Mouse (Mus musculus) MEL (cell line): ENCODE results near the gene Acvr1c. TPM values are rescaled to one million over a fixed set of nuclear protein-coding genes. Genes with fewer than 3 reads are reported as not detected.

ENCODE experiments used
- DNase-seq: peaks from one replicate; pipeline ENCODE4 v3.0.0; 2011; ENCODE audit warnings: low read depth, low spot score
- H3K27ac ChIP-seq: 2 replicates; pipeline ENCODE4 v1.5.1; 2012; ENCODE audit warnings: low read depth, mild to moderate bottlenecking, control low read depth, low read length, moderate library complexity; ENCODE audit not compliant: control insufficient read depth
- H3K27me3 ChIP-seq, 2 experiments: fragments of 150-350 bp in 1 of 2; sonication (generic) in 1 of 2; 2 replicates each; pipeline ENCODE4 v1.6.1; 2012; ENCODE audit warnings: low read length in 2 of 2, mild to moderate bottlenecking in 2 of 2, improper control_type of control experiment in 1 of 2, moderate library complexity in 1 of 2; ENCODE audit not compliant: insufficient read depth in 2 of 2, control insufficient read depth in 1 of 2
- H3K36me3 ChIP-seq, 2 experiments: 2 replicates each; pipeline ENCODE4 v1.6.1; 2012 to 2014; ENCODE audit warnings: low read length in 2 of 2, improper control_type of control experiment in 1 of 2, inconsistent platforms in 1 of 2, mild to moderate bottlenecking in 1 of 2; ENCODE audit not compliant: insufficient read depth in 2 of 2, control insufficient read depth in 1 of 2
- H3K4me1 ChIP-seq, 2 experiments: fragments of 150-350 bp in 1 of 2; sonication (generic) in 1 of 2; 2 replicates each; pipeline ENCODE4 v1.6.1; 2012; ENCODE audit warnings: low read length in 2 of 2, improper control_type of control experiment in 1 of 2, mild to moderate bottlenecking in 1 of 2; ENCODE audit not compliant: insufficient read depth in 2 of 2, control insufficient read depth in 1 of 2
- H3K4me3 ChIP-seq, 2 experiments: fragments of 150-350 bp in 1 of 2; sonication (generic) in 1 of 2; 2 replicates each; pipeline ENCODE4 v1.5.1; 2012; ENCODE audit warnings: low read depth in 2 of 2, low read length in 2 of 2, mild to moderate bottlenecking in 2 of 2, moderate library complexity in 2 of 2, control low read depth in 1 of 2, improper control_type of control experiment in 1 of 2; ENCODE audit not compliant: control insufficient read depth in 1 of 2, insufficient read depth in 1 of 2
- H3K79me2 ChIP-seq: 2 replicates; pipeline ENCODE4 v1.6.1; 2012; ENCODE audit warnings: mild to moderate bottlenecking, low read length, moderate library complexity; ENCODE audit not compliant: control insufficient read depth, poor library complexity, insufficient read depth
- H3K9ac ChIP-seq: 2 replicates; pipeline ENCODE4 v1.6.1; 2012; ENCODE audit warnings: low read depth, mild to moderate bottlenecking, control low read depth, low read length, moderate library complexity; ENCODE audit not compliant: control insufficient read depth, poor library complexity, severe bottlenecking
- H3K9me3 ChIP-seq: fragments of 150-350 bp; sonication (generic); replicated peaks from 2 replicates; pipeline ENCODE4 v1.6.1; 2012; ENCODE audit warnings: mild to moderate bottlenecking, low read length, improper control_type of control experiment, moderate library complexity; ENCODE audit not compliant: insufficient read depth
- CTCF ChIP-seq, 3 experiments: IDR thresholded peaks in 2 of 3; conservative IDR thresholded peaks in 1 of 3; 2 replicates each; pipeline ENCODE4 v1.5.1; 2011 to 2012; ENCODE audit warnings: low read length in 3 of 3, low read depth in 2 of 3, mild to moderate bottlenecking in 2 of 3, improper control_type of control experiment in 1 of 3, inconsistent platforms in 1 of 3, mixed read lengths in 1 of 3, moderate library complexity in 1 of 3; ENCODE audit not compliant: control insufficient read depth in 1 of 3, insufficient read depth in 1 of 3, poor library complexity in 1 of 3, severe bottlenecking in 1 of 3
- E2F4 ChIP-seq: IDR thresholded peaks from 2 replicates; pipeline ENCODE4 v1.6.1; 2011; ENCODE audit warnings: low read depth, low read length, improper control_type of control experiment, borderline replicate concordance
- EP300 ChIP-seq, 2 experiments: IDR thresholded peaks; 2 replicates each; pipeline ENCODE4 v1.6.1; 2011; ENCODE audit warnings: improper control_type of control experiment in 2 of 2, low read length in 2 of 2, low read depth in 1 of 2, mild to moderate bottlenecking in 1 of 2
- GABPA ChIP-seq: IDR thresholded peaks from 2 replicates; pipeline ENCODE4 v1.6.1; 2012; ENCODE audit warnings: low read depth, mild to moderate bottlenecking, inconsistent platforms, low read length, improper control_type of control experiment, moderate library complexity
- HCFC1 ChIP-seq: IDR thresholded peaks from 2 replicates; pipeline ENCODE4 v1.6.1; 2012; ENCODE audit warnings: low read depth, mild to moderate bottlenecking, inconsistent platforms, low read length, improper control_type of control experiment, moderate library complexity
- MAX ChIP-seq: IDR thresholded peaks from 2 replicates; pipeline ENCODE4 v1.6.1; 2011; ENCODE audit warnings: low read length, improper control_type of control experiment
- MAZ ChIP-seq: IDR thresholded peaks from 2 replicates; pipeline ENCODE4 v1.6.1; 2012; ENCODE audit warnings: low read depth, mild to moderate bottlenecking, inconsistent platforms, low read length, improper control_type of control experiment
- MEF2A ChIP-seq: IDR thresholded peaks from 2 replicates; pipeline ENCODE4 v1.6.1; 2014; ENCODE audit warnings: low read depth, mild to moderate bottlenecking, inconsistent platforms, low read length, improper control_type of control experiment; ENCODE audit not compliant: poor library complexity, insufficient replicate concordance, severe bottlenecking; ENCODE audit errors: extremely low read depth
- MXI1 ChIP-seq: IDR thresholded peaks from 2 replicates; pipeline ENCODE4 v1.6.1; 2011; ENCODE audit warnings: mild to moderate bottlenecking, low read depth, low read length, improper control_type of control experiment
- MYB ChIP-seq: IDR thresholded peaks from 2 replicates; pipeline ENCODE4 v1.6.1; 2011; ENCODE audit warnings: mild to moderate bottlenecking, low read depth, low read length, improper control_type of control experiment
- NELFE ChIP-seq: IDR thresholded peaks from 2 replicates; pipeline ENCODE4 v1.6.1; 2011; ENCODE audit warnings: low read depth, low read length, improper control_type of control experiment
- POLR2A ChIP-seq, 2 experiments: IDR thresholded peaks; 2 replicates each; pipeline ENCODE4 v1.6.1; 2011 to 2012; ENCODE audit warnings: low read length in 2 of 2, mild to moderate bottlenecking in 2 of 2, control low read depth in 1 of 2, improper control_type of control experiment in 1 of 2, low read depth in 1 of 2, moderate library complexity in 1 of 2; ENCODE audit not compliant: control insufficient read depth in 1 of 2, insufficient read depth in 1 of 2, poor library complexity in 1 of 2
- POLR2AphosphoS5 ChIP-seq: IDR thresholded peaks from 2 replicates; pipeline ENCODE4 v1.6.1; 2012; ENCODE audit warnings: low read depth, borderline replicate concordance, mild to moderate bottlenecking, inconsistent platforms, low read length, moderate library complexity, mixed read lengths
- RAD21 ChIP-seq: IDR thresholded peaks from 2 replicates; pipeline ENCODE4 v1.6.1; 2011; ENCODE audit warnings: mild to moderate bottlenecking, low read depth, low read length, improper control_type of control experiment
- RCOR1 ChIP-seq: IDR thresholded peaks from 2 replicates; pipeline ENCODE4 v1.6.1; 2012; ENCODE audit warnings: low read depth, mild to moderate bottlenecking, inconsistent platforms, low read length, improper control_type of control experiment
- SMC3 ChIP-seq: IDR thresholded peaks from 2 replicates; pipeline ENCODE4 v1.6.1; 2011; ENCODE audit warnings: low read depth, low read length, improper control_type of control experiment
- TBP ChIP-seq: IDR thresholded peaks from 2 replicates; pipeline ENCODE4 v1.8.0; 2011; ENCODE audit warnings: low read depth, low read length, improper control_type of control experiment
- TCF12 ChIP-seq: IDR thresholded peaks from 2 replicates; pipeline ENCODE4 v1.6.1; 2014; ENCODE audit warnings: low read depth, mild to moderate bottlenecking, inconsistent platforms, low read length, improper control_type of control experiment, moderate library complexity
- UBTF ChIP-seq: IDR thresholded peaks from 2 replicates; pipeline ENCODE4 v1.6.1; 2012; ENCODE audit warnings: low read depth, mild to moderate bottlenecking, inconsistent platforms, low read length, improper control_type of control experiment, moderate library complexity, borderline replicate concordance; ENCODE audit not compliant: insufficient read depth
- ZKSCAN1 ChIP-seq: IDR thresholded peaks from 2 replicates; pipeline ENCODE4 v1.6.1; 2012; ENCODE audit warnings: low read depth, mild to moderate bottlenecking, inconsistent platforms, low read length, improper control_type of control experiment, moderate library complexity
- ZMIZ1 ChIP-seq: IDR thresholded peaks from 2 replicates; pipeline ENCODE4 v1.6.1; 2012; ENCODE audit warnings: low read depth, mild to moderate bottlenecking, inconsistent platforms, low read length, improper control_type of control experiment, moderate library complexity
- ZNF384 ChIP-seq: IDR thresholded peaks from 2 replicates; pipeline ENCODE4 v1.6.1; 2012; ENCODE audit warnings: low read depth, mild to moderate bottlenecking, inconsistent platforms, low read length, improper control_type of control experiment
- polyA plus RNA-seq, 2 experiments: library from polyadenylated mRNA; stranded (reverse) in 1 of 2; unstranded in 1 of 2; fragments of >175 nt in 1 of 2; fragments of >200 nt in 1 of 2; gene quantifications; 2 replicates each; pipeline versions ENCODE4 v1.2.1 to v1.2.4; 2012; ENCODE audit warnings: low replicate concordance in 2 of 2, low read depth in 1 of 2; ENCODE audit not compliant: insufficient read length in 2 of 2, insufficient read depth in 1 of 2, missing spikeins in 1 of 2
- total RNA-seq: library from RNA; depleted of rRNA; stranded (reverse); fragments of 300-350 nt; gene quantifications from 2 replicates; pipeline ENCODE4 v1.2.3, GENCODE M21; 2012

The Acvr1c gene
- total and polyA plus RNA-seq, 3 experiments, result not detected

DNA sequence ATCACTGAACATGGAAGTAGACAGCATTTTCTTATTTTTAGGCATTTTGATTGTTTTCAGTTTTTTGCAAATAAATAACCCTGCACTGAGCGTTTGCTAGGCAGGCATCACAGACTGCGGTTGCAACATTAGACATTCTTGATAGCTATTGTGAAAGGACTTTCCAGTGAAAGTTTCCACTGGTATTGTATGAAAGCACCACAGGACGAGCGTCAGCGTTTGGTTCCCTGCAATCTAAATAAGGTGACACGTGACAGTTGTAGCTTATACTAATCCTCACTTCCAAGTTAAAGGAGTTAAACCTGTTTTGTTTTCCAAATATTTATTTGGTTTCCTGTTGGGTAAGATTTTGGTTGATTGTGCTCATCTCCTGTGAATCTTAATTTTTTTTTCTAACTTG, 34.4 kb downstream of the Acvr1c start:
- no peak for TF ChIP-seq TBP
- no peak for TF ChIP-seq ZKSCAN1
- TF ChIP-seq TCF12, result no peak
- TF ChIP-seq POLR2A (IDR thresholded peaks at IDR 0.05; ENCODE audit: control insufficient read depth in 1 of 2, insufficient read depth in 1 of 2, low read depth in 1 of 2, low read length in 2 of 2, poor library complexity in 1 of 2), result no peak
- TF ChIP-seq ZMIZ1, result no peak
- TF ChIP-seq GABPA, result no peak
- Histone ChIP-seq H3K79me2 (no peaks in the 10 kb centered on the region), H3K9me3 (no peaks in the 10 kb centered on the region), H3K27ac (no peak overlapping the region), H3K4me1 (no peaks in the 10 kb centered on the region), H3K4me3 (no peak overlapping the region), H3K36me3 (no peaks in the 10 kb centered on the region), H3K27me3 (no peaks in the 10 kb centered on the region), H3K9ac (no peak overlapping the region)
- no peak for DNase-seq

DNA sequence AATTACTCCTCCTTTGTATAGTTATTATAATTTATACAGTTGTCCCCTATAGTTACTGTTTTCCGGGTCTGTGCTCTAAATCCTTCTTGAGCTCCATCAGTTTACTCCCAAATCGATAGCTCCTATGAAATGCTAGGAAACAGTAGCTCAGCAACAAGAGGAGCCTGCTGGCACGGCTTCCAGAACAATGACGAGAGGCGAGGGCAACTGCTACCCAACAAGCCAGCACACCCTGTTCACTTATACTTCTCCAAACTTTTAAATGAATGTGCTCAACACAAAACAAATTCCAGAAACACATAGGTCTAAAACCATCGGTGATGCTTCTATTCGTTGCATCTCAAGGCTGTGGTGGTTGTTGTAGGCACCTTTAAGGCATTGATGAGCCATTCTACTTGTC, 41.5 kb downstream of the Acvr1c start:
- no peaks in the 10 kb centered on the region for H3K9me3 ChIP-seq
- H3K4me1 ChIP-seq, result no peaks in the 10 kb centered on the region
- H3K79me2 ChIP-seq, result no peaks in the 10 kb centered on the region
- H3K9ac ChIP-seq, result no peak overlapping the region
- H3K36me3 ChIP-seq, result no peaks in the 10 kb centered on the region
- no peak overlapping the region for H3K27ac ChIP-seq
- DNase-seq, result no peak
- no peaks in the 10 kb centered on the region; a peak in 1 of 4 replicates for H3K27me3 ChIP-seq
- TF ChIP-seq MEF2A (no peak), RCOR1 (no peak), CTCF (IDR thresholded peaks at IDR 0.05 in 2 of 3, conservative IDR thresholded peaks at IDR 0.05 in 1 of 3; ENCODE audit: control insufficient read depth in 1 of 3, insufficient read depth in 1 of 3, low read depth in 2 of 3, low read length in 3 of 3, poor library complexity in 1 of 3, severe bottlenecking in 1 of 3) (no peak), GABPA (no peak), NELFE (no peak), SMC3 (no peak), TBP (no peak), MXI1 (no peak), RAD21 (no peak), E2F4 (no peak), ZNF384 (no peak), MYB (no peak), POLR2AphosphoS5 (no peak), ZKSCAN1 (no peak), MAZ (no peak), UBTF (no peak), EP300 (IDR thresholded peaks at IDR 0.05; ENCODE audit: low read depth in 1 of 2, low read length in 2 of 2) (no peak), MAX (no peak), HCFC1 (no peak)
- H3K4me3 ChIP-seq, result no peak overlapping the region
